Mouse (Mus musculus) midbrain, embryonic 12.5 days (tissue): ENCODE results near the gene Ccdc162. TPM values are rescaled to one million over a fixed set of nuclear protein-coding genes. Genes with fewer than 3 reads are reported as not detected.

Experiments
- ATAC-seq: fragments of 200-750 bp; cut with Nextera tagmentation; 2 replicates; pipeline ENCODE4 v1.8.0; 2017; ENCODE audit warnings: low read depth, moderate TSS enrichment, moderate library complexity; ENCODE audit not compliant: low FRiP score
- H3K27ac ChIP-seq: fragments of 300-500 bp; sonication (generic); replicated peaks from 2 replicates; pipeline ENCODE4 v1.5.1; 2016; ENCODE audit warnings: mild to moderate bottlenecking
- H3K27me3 ChIP-seq: fragments of 300-500 bp; sonication (generic); 2 replicates; pipeline ENCODE4 v1.6.1; 2016; ENCODE audit warnings: mild to moderate bottlenecking
- H3K36me3 ChIP-seq: fragments of 300-500 bp; sonication (generic); 2 replicates; pipeline ENCODE4 v1.6.1; 2016
- H3K4me1 ChIP-seq: fragments of 300-500 bp; sonication (generic); 2 replicates; pipeline ENCODE4 v1.6.1; 2016
- H3K4me2 ChIP-seq: fragments of 300-500 bp; sonication (generic); replicated peaks from 2 replicates; pipeline ENCODE4 v1.6.1; 2016; ENCODE audit warnings: mild to moderate bottlenecking, moderate library complexity
- H3K4me3 ChIP-seq: fragments of 300-500 bp; sonication (generic); 2 replicates; pipeline ENCODE4 v1.5.1; 2016; ENCODE audit warnings: mild to moderate bottlenecking
- H3K9ac ChIP-seq: fragments of 300-500 bp; sonication (generic); replicated peaks from 2 replicates; pipeline ENCODE4 v1.6.1; 2016; ENCODE audit warnings: mild to moderate bottlenecking, moderate library complexity
- H3K9me3 ChIP-seq: fragments of 300-500 bp; sonication (generic); 2 replicates; pipeline ENCODE4 v1.6.1; 2016; ENCODE audit warnings: mild to moderate bottlenecking
- WGBS: fragments of 180-500 bp; shearing (Covaris S2); methylation state at CpG from one replicate; pipeline ENCODE4 v1.1.7; 2016; 5-methylcytosine and 5-hydroxymethylcytosine counted together
- polyA plus RNA-seq: library from polyadenylated mRNA; unstranded; fragments of >200 nt; fragmentation: Nextera tagmentation; extraction: Ambion mirVana; gene quantifications from 2 replicates; pipeline ENCODE4 v1.2.1, GENCODE M21; 2016

Ccdc162 gene
- polyA plus RNA-seq, 1 experiment from 2014 or later: 0.38 TPM

DNA sequence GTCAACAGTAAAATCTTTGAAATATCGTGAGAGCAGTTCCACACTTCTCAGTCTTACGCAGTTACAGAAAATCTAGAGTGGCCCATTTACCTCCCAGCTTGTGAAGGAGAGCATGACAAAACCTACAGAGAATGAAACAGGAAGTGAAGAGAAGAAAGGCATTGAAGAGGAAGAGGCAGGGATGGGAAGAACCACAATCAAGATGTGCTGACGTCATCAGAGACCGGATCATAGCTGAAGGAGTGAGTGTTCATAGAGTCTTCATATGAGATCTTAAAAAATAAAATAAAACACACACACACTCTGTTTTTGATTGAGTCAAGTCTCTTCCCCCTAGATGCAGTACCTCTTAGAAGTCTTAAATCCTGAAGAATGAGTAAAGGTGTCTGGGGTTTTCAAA lies 100.9 kb downstream of the Ccdc162 start:
- Histone ChIP-seq H3K27ac (no peak overlapping the region), H3K27me3 (no peaks in the 10 kb centered on the region), H3K4me1 (no peaks in the 10 kb centered on the region), H3K4me3 (no peak overlapping the region), H3K36me3 (no peaks in the 10 kb centered on the region), H3K4me2 (no peak overlapping the region), H3K9ac (no peak overlapping the region), H3K9me3 (no peaks in the 10 kb centered on the region)
- 89% methylated on average over 4 of the region's 4 CpGs for WGBS
- no peak for ATAC-seq

DNA sequence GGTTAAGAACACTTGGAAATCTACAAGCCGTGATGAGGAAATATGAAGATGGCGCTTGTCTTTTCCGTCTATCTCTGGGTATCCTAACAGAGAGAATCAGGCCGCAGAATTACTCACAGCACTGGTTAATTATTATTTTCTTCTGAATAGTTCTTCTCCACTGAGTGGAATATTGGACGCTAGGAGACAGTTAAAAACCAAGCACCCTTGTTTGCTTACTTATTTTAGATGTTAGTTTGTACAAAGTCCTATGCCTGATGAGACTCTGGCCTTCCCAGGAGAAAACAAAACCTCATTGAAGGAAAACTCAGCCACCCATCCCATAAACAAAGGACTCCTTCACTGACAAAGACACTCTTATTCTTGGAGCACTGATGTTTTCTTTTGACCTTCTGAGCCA lies 104.5 kb downstream of the Ccdc162 start:
- no peak for ATAC-seq
- Histone ChIP-seq H3K27me3 (no peaks in the 10 kb centered on the region), H3K4me3 (no peak overlapping the region), H3K9me3 (no peaks in the 10 kb centered on the region), H3K4me1 (peaks cover 3% of the 10 kb centered on the region; the same call in 1 of the 2 replicates), H3K9ac (no peak overlapping the region), H3K36me3 (no peaks in the 10 kb centered on the region), H3K27ac (no peak overlapping the region), H3K4me2 (no peak overlapping the region)
- 89% methylated on average over 5 of the region's 5 CpGs for WGBS

DNA sequence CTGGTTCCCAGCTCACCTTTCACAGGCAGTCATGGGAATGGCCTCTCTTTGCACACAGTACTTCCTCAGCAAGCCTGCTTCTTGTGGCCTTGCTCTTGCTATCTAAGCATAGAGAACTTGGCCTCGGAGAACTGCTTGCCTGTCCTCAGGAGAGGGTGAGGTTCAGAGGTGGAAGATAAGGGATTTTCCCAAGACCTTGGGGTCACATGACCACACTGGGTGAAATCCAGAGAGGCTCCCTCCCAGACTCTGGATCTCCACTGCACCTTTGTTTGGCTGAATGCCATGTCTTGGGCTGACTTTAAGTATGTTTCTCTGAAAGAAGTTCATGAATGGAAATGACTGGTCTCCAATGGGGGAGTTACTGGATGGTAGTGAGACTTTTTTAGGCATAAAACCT lies 107.0 kb downstream of the Ccdc162 start:
- 86% methylated on average over 1 of the region's 1 CpGs for WGBS
- Histone ChIP-seq H3K4me1 (peaks cover 3% of the 10 kb centered on the region; the same call in 1 of the 2 replicates), H3K9ac (no peak overlapping the region), H3K4me2 (no peak overlapping the region), H3K27ac (no peak overlapping the region), H3K4me3 (no peak overlapping the region), H3K9me3 (no peaks in the 10 kb centered on the region), H3K27me3 (no peaks in the 10 kb centered on the region), H3K36me3 (no peaks in the 10 kb centered on the region)
- ATAC-seq: no peak

GRCm38 (mm10) chr10:41608485-41608884 lies 107.9 kb downstream of the Ccdc162 start:
- Histone ChIP-seq H3K27ac (no peak overlapping the region), H3K36me3 (no peaks in the 10 kb centered on the region)
- 88% methylated on average over 3 of the region's 3 CpGs for WGBS

DNA sequence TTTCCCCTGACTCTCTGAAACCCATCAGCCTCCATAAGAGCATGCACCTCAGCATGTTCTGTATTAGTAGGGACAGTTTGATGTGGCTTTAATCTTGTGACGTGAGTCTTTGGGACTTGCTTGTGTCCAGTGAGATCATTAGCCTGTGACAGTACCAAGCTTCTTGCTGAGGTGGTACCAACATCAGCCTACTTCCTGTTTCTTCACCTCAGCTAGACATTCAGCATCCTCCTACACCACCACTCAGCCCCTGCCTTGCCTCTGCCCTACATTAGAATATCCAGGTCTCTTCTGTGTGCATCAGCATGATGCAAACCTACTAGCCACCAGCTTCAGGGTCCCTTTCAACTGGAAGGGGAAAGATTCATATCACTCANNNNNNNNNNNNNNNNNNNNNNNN lies 113.8 kb downstream of the Ccdc162 start:
- no peaks in the 10 kb centered on the region for H3K9me3 ChIP-seq
- H3K4me1 ChIP-seq: peaks cover 8% of the 10 kb centered on the region; the same call in 1 of the 2 replicates
- no peak for ATAC-seq
- H3K9ac ChIP-seq: no peak overlapping the region
- no peak overlapping the region for H3K27ac ChIP-seq
- no peaks in the 10 kb centered on the region for H3K27me3 ChIP-seq
- no peak overlapping the region for H3K4me2 ChIP-seq
- no peak overlapping the region for H3K4me3 ChIP-seq
- no peaks in the 10 kb centered on the region for H3K36me3 ChIP-seq
- 90% methylated on average over 1 of the region's 1 CpGs for WGBS

More at GRCm38 (mm10) chr10:41608485-41608884, 107.9 kb downstream of the Ccdc162 start:
- no peak overlapping the region for H3K9ac ChIP-seq
- H3K4me2 ChIP-seq: no peak overlapping the region
- no peaks in the 10 kb centered on the region for H3K27me3 ChIP-seq
- no peak for ATAC-seq
- H3K4me1 ChIP-seq: peaks cover 3% of the 10 kb centered on the region; the same call in 1 of the 2 replicates
- H3K4me3 ChIP-seq: no peak overlapping the region
- H3K9me3 ChIP-seq: no peaks in the 10 kb centered on the region

- ATAC-seq: no peak
- Histone ChIP-seq H3K9ac (no peak overlapping the region), H3K36me3 (no peaks in the 10 kb centered on the region), H3K9me3 (no peaks in the 10 kb centered on the region), H3K4me1 (0 out of 2 replicates have a peak, but pooled peaks cover 5% of the 10 kb centered on the region), H3K4me3 (no peak overlapping the region), H3K27me3 (no peaks in the 10 kb centered on the region), H3K4me2 (no peak overlapping the region), H3K27ac (no peak overlapping the region)
- 84% methylated on average over 7 of the region's 7 CpGs for WGBS
Measured at GRCm38 (mm10) chr10:41601898-41602545, 114.4 kb downstream of the Ccdc162 start.

- 83% methylated on average over 4 of the region's 4 CpGs for WGBS
- no peak overlapping the region for H3K4me3 ChIP-seq
- no peak overlapping the region for H3K9ac ChIP-seq
- no peaks in the 10 kb centered on the region for H3K9me3 ChIP-seq
- H3K4me1 ChIP-seq: 0 out of 2 replicates have a peak, but pooled peaks cover 5% of the 10 kb centered on the region
- no peak for ATAC-seq
- H3K27me3 ChIP-seq: no peaks in the 10 kb centered on the region
- H3K27ac ChIP-seq: no peak overlapping the region
- H3K4me2 ChIP-seq: no peak overlapping the region
- no peaks in the 10 kb centered on the region for H3K36me3 ChIP-seq
Measured at GRCm38 (mm10) chr10:41601302-41601701, 115.1 kb downstream of the Ccdc162 start.

- no peak overlapping the region for H3K4me2 ChIP-seq
Measured at GRCm38 (mm10) chr10:41599051-41599450, 117.4 kb downstream of the Ccdc162 start.

GRCm38 (mm10) chr10:41598221-41598620 lies 118.2 kb downstream of the Ccdc162 start:
- no peaks in the 10 kb centered on the region for H3K9me3 ChIP-seq
- ATAC-seq: no peak
- H3K4me1 ChIP-seq: 0 out of 2 replicates have a peak, but pooled peaks cover 5% of the 10 kb centered on the region
- no peak overlapping the region for H3K4me3 ChIP-seq
- no peak overlapping the region for H3K9ac ChIP-seq
- 65% methylated on average over 9 of the region's 9 CpGs for WGBS
- H3K27me3 ChIP-seq: no peaks in the 10 kb centered on the region
- no peaks in the 10 kb centered on the region for H3K36me3 ChIP-seq
- H3K27ac ChIP-seq: no peak overlapping the region
- H3K4me2 ChIP-seq: no peak overlapping the region

More at GRCm38 (mm10) chr10:41599051-41599450, 117.4 kb downstream of the Ccdc162 start:
- Histone ChIP-seq H3K9me3 (no peaks in the 10 kb centered on the region), H3K4me3 (no peak overlapping the region), H3K27ac (no peak overlapping the region), H3K9ac (no peak overlapping the region), H3K27me3 (no peaks in the 10 kb centered on the region), H3K36me3 (no peaks in the 10 kb centered on the region), H3K4me1 (0 out of 2 replicates have a peak, but pooled peaks cover 5% of the 10 kb centered on the region)
- WGBS: 87% methylated on average over 9 of the region's 9 CpGs
- ATAC-seq: no peak

DNA sequence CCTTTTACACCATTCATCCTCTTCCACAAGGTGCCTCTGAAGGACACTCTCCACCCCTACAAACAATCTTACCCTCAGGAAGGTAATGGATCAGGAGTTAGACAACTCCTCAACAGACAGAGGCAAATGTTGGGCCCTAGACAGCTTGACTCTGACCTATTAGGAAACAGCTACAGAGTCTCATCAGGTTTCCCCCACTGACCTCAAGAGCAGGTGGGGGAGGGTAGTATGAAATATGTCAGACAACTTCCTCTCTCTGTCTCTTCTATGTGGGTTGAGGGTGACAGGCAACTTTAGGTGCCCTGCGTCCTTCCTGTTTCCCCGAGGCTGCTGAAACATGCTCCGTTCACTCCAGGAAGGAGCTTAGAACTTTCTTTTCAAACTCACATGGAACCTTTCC lies 120.9 kb downstream of the Ccdc162 start:
- WGBS: 88% methylated on average over 3 of the region's 3 CpGs
- Histone ChIP-seq H3K4me2 (no peak overlapping the region), H3K36me3 (no peaks in the 10 kb centered on the region), H3K9me3 (no peaks in the 10 kb centered on the region), H3K27me3 (no peaks in the 10 kb centered on the region), H3K27ac (no peak overlapping the region), H3K4me1 (0 out of 2 replicates have a peak, but pooled peaks cover 5% of the 10 kb centered on the region), H3K9ac (no peak overlapping the region), H3K4me3 (no peak overlapping the region)
- ATAC-seq: no peak

DNA sequence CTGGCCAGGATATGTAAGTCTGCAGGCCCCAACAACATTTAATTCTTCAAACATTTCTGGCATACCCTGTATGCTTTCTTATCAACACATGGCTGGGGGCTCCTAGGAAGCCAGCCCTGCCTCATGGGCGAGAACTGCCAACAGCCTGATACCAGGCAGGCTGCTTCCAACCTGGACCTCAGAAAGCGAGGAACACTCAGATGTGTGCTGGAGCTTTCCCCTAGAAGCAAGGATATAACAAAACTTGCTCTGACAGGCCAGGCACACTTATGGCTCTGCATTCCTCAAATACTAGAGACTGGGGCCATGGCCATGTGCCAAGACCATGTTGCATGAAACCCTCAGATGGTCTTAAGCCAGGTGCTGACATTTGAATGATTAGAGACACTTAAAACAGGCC lies 121.5 kb downstream of the Ccdc162 start:
- Histone ChIP-seq H3K9ac (no peak overlapping the region), H3K4me2 (no peak overlapping the region)
- WGBS: 87% methylated on average over 2 of the region's 2 CpGs

DNA sequence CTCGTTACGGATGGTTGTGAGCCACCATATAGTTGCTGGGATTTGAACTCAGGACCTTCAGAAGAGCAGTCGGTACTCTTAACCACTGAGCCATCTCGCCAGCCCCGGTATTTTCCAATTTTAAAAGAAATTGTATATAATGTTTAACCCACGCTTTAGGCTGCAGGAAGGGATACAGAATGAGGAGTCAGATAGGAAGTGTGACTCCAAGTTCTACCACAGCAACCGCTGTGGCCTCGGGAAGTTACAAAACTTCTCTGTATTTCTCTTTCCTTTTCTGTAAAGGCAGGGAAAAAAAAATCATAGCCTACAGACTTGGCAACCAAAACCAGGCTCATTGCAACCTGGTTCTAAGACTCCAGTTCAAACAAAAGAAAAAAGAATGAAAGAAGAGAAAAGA lies 122.0 kb downstream of the Ccdc162 start:
- 0 out of 2 replicates have a peak, but pooled peaks cover 5% of the 10 kb centered on the region for H3K4me1 ChIP-seq
- H3K9me3 ChIP-seq: no peaks in the 10 kb centered on the region
- WGBS: 92% methylated on average over 8 of the region's 8 CpGs

More for the DNA sequence above, 121.5 kb downstream of the Ccdc162 start:
- H3K9me3 ChIP-seq: no peaks in the 10 kb centered on the region
- no peak for ATAC-seq
- 0 out of 2 replicates have a peak, but pooled peaks cover 5% of the 10 kb centered on the region for H3K4me1 ChIP-seq
- H3K4me3 ChIP-seq: no peak overlapping the region
- no peaks in the 10 kb centered on the region for H3K36me3 ChIP-seq
- H3K27me3 ChIP-seq: no peaks in the 10 kb centered on the region
- H3K27ac ChIP-seq: no peak overlapping the region

More for the DNA sequence above, 122.0 kb downstream of the Ccdc162 start:
- H3K4me3 ChIP-seq: no peak overlapping the region
- no peak overlapping the region for H3K4me2 ChIP-seq
- H3K27ac ChIP-seq: no peak overlapping the region
- H3K27me3 ChIP-seq: no peaks in the 10 kb centered on the region
- no peaks in the 10 kb centered on the region for H3K36me3 ChIP-seq
- ATAC-seq: no peak
- no peak overlapping the region for H3K9ac ChIP-seq
